Mouse (Mus musculus) layer of hippocampus, adult 11-12 months (tissue): ENCODE data around the gene Mtor.

Experiments used
- DNase-seq: peaks from one replicate; pipeline ENCODE4 v3.0.0; 2022; ENCODE audit warnings: low spot score

The Mtor gene

GRCm38 (mm10) chr4:148532516-148532915 is 84.1 kb downstream of the Mtor start:
- DNase-seq, result no peak

GRCm38 (mm10) chr4:148533613-148534328 is 85.4 kb downstream of the Mtor start:
- DNase-seq, result peak; percentile 39

GRCm38 (mm10) chr4:148535876-148536275 is 87.5 kb downstream of the Mtor start:
- no peak for DNase-seq

GRCm38 (mm10) chr4:148549106-148549505 is 100.7 kb downstream of the Mtor start:
- no peak for DNase-seq

GRCm38 (mm10) chr4:148557766-148558165 is 109.4 kb downstream of the Mtor start:
- DNase-seq, result no peak

- DNase-seq, result peak; percentile 83
These were observed 110.0 kb downstream of the Mtor start, which contains the start of gene Exosc10 for GRCm38 (mm10) chr4:148558297-148559000. TSS of gene Exosc10 (plus strand) at chr4:148558429.

GRCm38 (mm10) chr4:148562676-148563075 is 114.3 kb downstream of the Mtor start:
- DNase-seq, result no peak

- no peak for DNase-seq
These were observed 115.2 kb downstream of the Mtor start for GRCm38 (mm10) chr4:148563595-148563994.

- no peak for DNase-seq
These were observed 121.7 kb downstream of the Mtor start for GRCm38 (mm10) chr4:148570138-148570537.

- DNase-seq, result no peak
These were observed 122.4 kb downstream of the Mtor start for GRCm38 (mm10) chr4:148570693-148571295.

- DNase-seq, result no peak
These were observed 124.8 kb downstream of the Mtor start for GRCm38 (mm10) chr4:148573222-148573621.

GRCm38 (mm10) chr4:148580765-148581164 is 132.4 kb downstream of the Mtor start:
- no peak for DNase-seq

- DNase-seq, result no peak
These were observed 133.0 kb downstream of the Mtor start for GRCm38 (mm10) chr4:148581422-148581821.

- DNase-seq, result no peak
These were observed 134.8 kb downstream of the Mtor start for GRCm38 (mm10) chr4:148583257-148583656.

GRCm38 (mm10) chr4:148586648-148587047 is 138.2 kb downstream of the Mtor start:
- no peak for DNase-seq

GRCm38 (mm10) chr4:148588793-148589192 is 140.4 kb downstream of the Mtor start:
- peak; percentile 41 for DNase-seq

- DNase-seq, result no peak
These were observed 141.2 kb downstream of the Mtor start for GRCm38 (mm10) chr4:148589565-148589964.

GRCm38 (mm10) chr4:148590421-148591170 is 142.2 kb downstream of the Mtor start:
- DNase-seq, result no peak

- DNase-seq, result peak; percentile 99
These were observed 142.8 kb downstream of the Mtor start, which contains the start of gene Srm for GRCm38 (mm10) chr4:148591171-148591630. TSS of gene Srm (plus strand) at chr4:148591503.

- no peak for DNase-seq
These were observed 143.4 kb downstream of the Mtor start for GRCm38 (mm10) chr4:148591637-148592380.

GRCm38 (mm10) chr4:148593996-148594395 is 145.6 kb downstream of the Mtor start:
- no peak for DNase-seq
